Mouse (Mus musculus): ENCODE results near the gene Timm22. TPM values are rescaled to one million over a fixed set of nuclear protein-coding genes. Genes with fewer than 3 reads are reported as not detected.

Timm22 gene
- polyA plus RNA-seq, 1 experiment: 16.9 TPM

DNA sequence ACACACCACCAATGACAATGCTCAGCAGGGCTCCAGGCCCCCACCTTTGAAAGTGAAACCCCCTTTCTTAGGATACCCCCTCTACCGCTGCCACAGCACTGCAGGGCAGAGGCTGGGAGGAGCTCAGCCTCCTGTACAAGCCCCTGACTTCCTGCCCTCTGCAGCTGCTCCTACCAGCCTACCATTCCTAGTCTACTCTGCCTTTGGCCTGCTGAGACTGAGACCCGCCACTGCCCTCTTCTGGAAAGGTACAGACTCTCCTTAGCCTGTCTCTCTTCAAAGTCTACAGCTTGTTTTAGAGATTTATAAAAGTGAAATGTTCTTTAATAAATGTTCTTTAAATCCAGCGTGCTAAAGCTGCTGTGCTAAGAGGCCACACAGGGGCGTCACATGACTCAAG is 22.3 kb downstream of the Timm22 start:
- H3K9ac ChIP-seq (ENCODE audit: low read depth, poor library complexity, severe bottlenecking): no peak overlapping the region
- H3K36me3 ChIP-seq (ENCODE audit: control insufficient read depth, insufficient read depth, low read length, poor library complexity, severe bottlenecking): no peaks in the 10 kb centered on the region
- no peaks in the 10 kb centered on the region for H3K9me3 ChIP-seq (replicated peaks; ENCODE audit: control insufficient read depth, insufficient read depth, low read length, poor library complexity, severe bottlenecking)
- no peaks in the 10 kb centered on the region for H3K4me1 ChIP-seq (ENCODE audit: control insufficient read depth, insufficient read depth, low read length)
- H3K27ac ChIP-seq (ENCODE audit: insufficient read depth, low read length): no peak overlapping the region
- no peak overlapping the region for H3K4me3 ChIP-seq (ENCODE audit: low read depth, low read length)
- H3K27me3 ChIP-seq (ENCODE audit: control insufficient read depth, insufficient read depth, low read length, poor library complexity, severe bottlenecking): no peaks in the 10 kb centered on the region
- no peak for TF ChIP-seq POLR2A (IDR thresholded peaks at IDR 0.05; ENCODE audit: insufficient read depth, low read length)
- peak; percentile 32 for TF ChIP-seq CTCF (IDR thresholded peaks at IDR 0.05; ENCODE audit: low read depth, low read length)

DNA sequence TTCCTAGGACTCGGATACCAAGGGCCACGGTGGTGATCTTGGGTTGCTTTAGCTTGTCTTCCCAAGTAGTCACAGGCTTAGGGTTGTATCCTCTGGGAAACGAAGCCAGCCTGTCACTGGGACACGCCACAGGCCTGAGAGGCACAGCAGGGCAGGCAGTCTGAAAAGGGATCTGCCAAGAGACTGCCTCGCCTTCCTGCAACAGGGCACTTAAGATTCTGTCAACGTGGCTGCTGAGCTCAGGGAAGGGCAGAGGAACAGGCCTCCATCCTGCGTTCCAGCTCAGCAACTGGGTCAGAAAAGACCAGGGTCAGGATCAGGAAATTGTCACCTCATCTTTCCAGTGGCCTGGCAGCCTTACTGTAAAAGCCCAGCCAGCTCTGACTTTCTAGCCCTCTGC is 22.8 kb downstream of the Timm22 start:
- Histone ChIP-seq H3K27ac (ENCODE audit: insufficient read depth, low read length) (no peak overlapping the region), H3K9ac (ENCODE audit: low read depth, poor library complexity, severe bottlenecking) (no peak overlapping the region), H3K4me3 (ENCODE audit: low read depth, low read length) (no peak overlapping the region), H3K9me3 (replicated peaks; ENCODE audit: control insufficient read depth, insufficient read depth, low read length, poor library complexity, severe bottlenecking) (no peaks in the 10 kb centered on the region), H3K4me1 (ENCODE audit: control insufficient read depth, insufficient read depth, low read length) (no peaks in the 10 kb centered on the region), H3K36me3 (ENCODE audit: control insufficient read depth, insufficient read depth, low read length, poor library complexity, severe bottlenecking) (no peaks in the 10 kb centered on the region), H3K27me3 (ENCODE audit: control insufficient read depth, insufficient read depth, low read length, poor library complexity, severe bottlenecking) (no peaks in the 10 kb centered on the region)
- TF ChIP-seq POLR2A (IDR thresholded peaks at IDR 0.05; ENCODE audit: insufficient read depth, low read length) (no peak), CTCF (IDR thresholded peaks at IDR 0.05; ENCODE audit: low read depth, low read length) (no peak), EP300 (IDR thresholded peaks at IDR 0.05; ENCODE audit: insufficient read depth, low read depth, low read length) (no peak)

DNA sequence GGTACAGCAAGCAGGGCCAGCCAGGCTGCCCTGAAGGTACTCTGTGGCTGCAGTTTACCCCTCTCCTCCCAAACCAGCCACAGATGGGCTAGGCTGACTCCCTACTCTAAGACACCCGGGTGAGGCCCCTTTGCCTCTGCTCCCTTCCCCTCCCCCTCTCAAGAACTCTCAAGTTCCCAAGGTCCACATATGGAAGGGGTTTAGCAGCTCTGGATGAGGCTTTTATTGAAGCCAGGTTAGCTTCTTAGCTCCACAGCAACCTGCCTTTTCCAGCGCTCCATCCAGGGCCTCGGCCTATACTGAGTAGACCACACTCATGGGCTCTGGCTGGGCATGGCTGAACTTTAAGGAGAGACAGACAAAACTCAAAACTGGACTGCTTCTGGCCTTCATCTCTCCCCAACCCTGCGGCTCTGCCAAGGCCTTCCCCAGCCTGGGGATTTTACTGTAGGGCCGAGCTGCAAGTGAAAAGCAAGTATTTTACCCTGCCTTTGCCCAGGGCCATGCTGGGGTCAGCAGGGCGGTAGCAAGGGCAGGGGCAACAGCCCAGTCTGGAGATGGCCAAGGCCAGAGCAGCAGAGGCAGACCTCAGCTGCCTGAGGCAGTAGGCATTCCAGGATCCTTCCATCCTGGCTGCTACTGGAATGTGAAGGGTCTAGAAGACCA is 23.3 kb downstream of the Timm22 start:
- Histone ChIP-seq H3K4me1 (ENCODE audit: control insufficient read depth, insufficient read depth, low read length) (no peaks in the 10 kb centered on the region), H3K36me3 (ENCODE audit: control insufficient read depth, insufficient read depth, low read length, poor library complexity, severe bottlenecking) (no peaks in the 10 kb centered on the region), H3K4me3 (ENCODE audit: low read depth, low read length) (no peak overlapping the region), H3K27ac (ENCODE audit: insufficient read depth, low read length) (no peak overlapping the region), H3K9me3 (replicated peaks; ENCODE audit: control insufficient read depth, insufficient read depth, low read length, poor library complexity, severe bottlenecking) (no peaks in the 10 kb centered on the region), H3K27me3 (ENCODE audit: control insufficient read depth, insufficient read depth, low read length, poor library complexity, severe bottlenecking) (no peaks in the 10 kb centered on the region), H3K9ac (ENCODE audit: low read depth, poor library complexity, severe bottlenecking) (no peak overlapping the region)
- TF ChIP-seq EP300 (IDR thresholded peaks at IDR 0.05; ENCODE audit: insufficient read depth, low read depth, low read length): no peak
- TF ChIP-seq CTCF (IDR thresholded peaks at IDR 0.05; ENCODE audit: low read depth, low read length): no peak
- TF ChIP-seq POLR2A (IDR thresholded peaks at IDR 0.05; ENCODE audit: insufficient read depth, low read length): no peak

DNA sequence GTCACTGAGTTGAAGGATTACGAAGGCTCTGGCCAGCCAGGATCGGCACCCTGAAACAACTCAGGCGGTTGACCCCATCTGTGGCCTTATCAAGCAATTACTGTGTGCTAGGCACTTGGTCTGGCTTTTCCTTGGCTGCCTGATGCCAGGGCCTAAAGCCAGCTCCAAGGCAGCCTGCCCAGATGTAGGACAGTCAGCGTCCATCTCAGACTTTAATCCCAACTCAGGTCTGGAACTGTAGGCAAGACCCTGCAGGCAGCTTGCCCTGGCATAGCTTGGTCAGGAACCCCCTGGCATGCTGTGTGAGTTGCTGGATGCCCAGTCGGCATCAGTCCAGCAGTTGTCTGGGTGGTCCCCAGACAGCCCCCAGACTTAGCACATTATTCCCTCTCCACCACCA is 29.3 kb downstream of the Timm22 start:
- H3K9me3 ChIP-seq (replicated peaks; ENCODE audit: control insufficient read depth, insufficient read depth, low read length, poor library complexity, severe bottlenecking): no peaks in the 10 kb centered on the region
- no peak overlapping the region for H3K4me3 ChIP-seq (ENCODE audit: low read depth, low read length)
- no peaks in the 10 kb centered on the region for H3K4me1 ChIP-seq (ENCODE audit: control insufficient read depth, insufficient read depth, low read length)
- TF ChIP-seq CTCF (IDR thresholded peaks at IDR 0.05; ENCODE audit: low read depth, low read length): no peak
- no peak for TF ChIP-seq EP300 (IDR thresholded peaks at IDR 0.05; ENCODE audit: insufficient read depth, low read depth, low read length)
- TF ChIP-seq POLR2A (IDR thresholded peaks at IDR 0.05; ENCODE audit: insufficient read depth, low read length): no peak
- no peak overlapping the region for H3K9ac ChIP-seq (ENCODE audit: low read depth, poor library complexity, severe bottlenecking)
- no peaks in the 10 kb centered on the region for H3K27me3 ChIP-seq (ENCODE audit: control insufficient read depth, insufficient read depth, low read length, poor library complexity, severe bottlenecking)
- H3K27ac ChIP-seq (ENCODE audit: insufficient read depth, low read length): no peak overlapping the region
- no peaks in the 10 kb centered on the region for H3K36me3 ChIP-seq (ENCODE audit: control insufficient read depth, insufficient read depth, low read length, poor library complexity, severe bottlenecking)

DNA sequence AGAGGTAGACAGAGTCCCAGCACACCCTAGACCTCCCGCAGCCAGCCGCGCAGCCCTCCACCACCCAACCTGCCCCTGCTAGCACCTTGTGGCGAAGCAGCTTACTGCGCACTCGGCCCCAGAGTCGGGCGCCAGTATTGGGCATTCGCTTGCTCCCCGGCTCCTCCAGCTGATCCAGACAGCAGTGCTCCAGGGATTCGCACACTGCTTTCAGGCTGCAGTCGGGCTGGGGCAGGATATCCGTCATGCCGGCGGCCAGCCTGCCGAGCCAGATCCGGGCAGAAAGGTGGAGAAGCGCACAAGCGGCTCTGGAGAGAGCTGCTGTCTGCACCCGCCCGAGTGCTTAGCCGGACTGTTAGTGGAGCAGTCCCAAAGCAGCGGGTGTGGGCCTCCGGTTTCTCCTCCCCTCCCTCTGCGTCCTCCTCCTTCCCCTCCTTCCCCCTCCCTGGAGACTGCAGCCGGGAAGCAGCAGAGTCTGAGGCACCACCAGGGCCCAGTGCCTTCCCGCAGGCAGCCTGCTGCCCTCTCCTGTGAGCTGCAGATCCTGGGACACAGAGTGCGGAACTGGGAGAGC is 30.2 kb downstream of the Timm22 start:
- Histone ChIP-seq H3K36me3 (ENCODE audit: control insufficient read depth, insufficient read depth, low read length, poor library complexity, severe bottlenecking) (no peaks in the 10 kb centered on the region), H3K4me1 (ENCODE audit: control insufficient read depth, insufficient read depth, low read length) (no peaks in the 10 kb centered on the region), H3K27me3 (ENCODE audit: control insufficient read depth, insufficient read depth, low read length, poor library complexity, severe bottlenecking) (no peaks in the 10 kb centered on the region), H3K27ac (ENCODE audit: insufficient read depth, low read length) (no peak overlapping the region), H3K9ac (ENCODE audit: low read depth, poor library complexity, severe bottlenecking) (peak overlapping the region; percentile 21), H3K9me3 (replicated peaks; ENCODE audit: control insufficient read depth, insufficient read depth, low read length, poor library complexity, severe bottlenecking) (no peaks in the 10 kb centered on the region), H3K4me3 (ENCODE audit: low read depth, low read length) (peak overlapping the region; percentile 51)
- TF ChIP-seq CTCF (IDR thresholded peaks at IDR 0.05; ENCODE audit: low read depth, low read length) (no peak), POLR2A (IDR thresholded peaks at IDR 0.05; ENCODE audit: insufficient read depth, low read length) (no peak)

DNA sequence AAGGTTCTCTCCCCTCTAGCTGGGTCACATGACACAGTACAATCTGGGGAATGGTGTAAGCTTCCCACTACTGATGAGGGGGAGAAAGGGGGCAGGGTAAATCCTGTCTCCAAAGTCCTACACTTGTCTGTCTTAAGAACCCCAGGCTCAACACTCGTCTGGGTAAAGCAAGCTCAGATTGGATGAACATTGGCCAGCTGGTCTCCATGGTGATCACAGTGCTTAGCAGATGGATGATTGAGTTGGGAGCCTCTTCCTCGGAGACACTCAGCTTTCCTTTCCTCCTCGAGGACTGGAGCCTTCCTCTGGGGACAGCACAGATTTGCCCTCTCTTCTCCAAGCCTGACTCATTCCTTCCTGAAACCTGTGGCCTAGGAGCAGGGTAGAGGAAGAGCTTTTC is 32.9 kb downstream of the Timm22 start:
- H3K27ac ChIP-seq (ENCODE audit: insufficient read depth, low read length): no peak overlapping the region
- no peak overlapping the region for H3K4me3 ChIP-seq (ENCODE audit: low read depth, low read length)
- H3K4me1 ChIP-seq (ENCODE audit: control insufficient read depth, insufficient read depth, low read length): no peaks in the 10 kb centered on the region
- no peak for TF ChIP-seq CTCF (IDR thresholded peaks at IDR 0.05; ENCODE audit: low read depth, low read length)
- TF ChIP-seq POLR2A (IDR thresholded peaks at IDR 0.05; ENCODE audit: insufficient read depth, low read length): no peak
- TF ChIP-seq EP300 (IDR thresholded peaks at IDR 0.05; ENCODE audit: insufficient read depth, low read depth, low read length): no peak
- no peak overlapping the region for H3K9ac ChIP-seq (ENCODE audit: low read depth, poor library complexity, severe bottlenecking)
- no peaks in the 10 kb centered on the region for H3K9me3 ChIP-seq (replicated peaks; ENCODE audit: control insufficient read depth, insufficient read depth, low read length, poor library complexity, severe bottlenecking)
- H3K27me3 ChIP-seq (ENCODE audit: control insufficient read depth, insufficient read depth, low read length, poor library complexity, severe bottlenecking): no peaks in the 10 kb centered on the region
- no peaks in the 10 kb centered on the region for H3K36me3 ChIP-seq (ENCODE audit: control insufficient read depth, insufficient read depth, low read length, poor library complexity, severe bottlenecking)

All from ES-Bruce4 (cell line).